Mouse (Mus musculus) hindbrain, embryonic 15.5 days (tissue): ENCODE results near the gene Samd8. TPM values are rescaled to one million over a fixed set of nuclear protein-coding genes. Genes with fewer than 3 reads are reported as not detected.
A peak's percentile ranks its signal among the peaks of the same experiment; 100 is the strongest.

Experiments
- ATAC-seq: fragments of 200-750 bp; cut with Nextera tagmentation; 2 replicates; pipeline ENCODE4 v1.8.0; 2017; ENCODE audit warnings: low read depth, moderate number of reproducible peaks, moderate TSS enrichment; ENCODE audit not compliant: low FRiP score
- H3K27ac ChIP-seq: fragments of 300-500 bp; sonication (generic); replicated peaks from 2 replicates; pipeline ENCODE4 v1.5.1; 2015; ENCODE audit warnings: mild to moderate bottlenecking, inconsistent platforms
- H3K27me3 ChIP-seq: fragments of 300-500 bp; sonication (generic); 2 replicates; pipeline ENCODE4 v1.6.1; 2015; ENCODE audit warnings: control low read depth, inconsistent platforms
- H3K36me3 ChIP-seq: fragments of 300-500 bp; sonication (generic); 2 replicates; pipeline ENCODE4 v1.6.1; 2015; ENCODE audit warnings: control low read depth, inconsistent platforms
- H3K4me1 ChIP-seq: fragments of 300-500 bp; sonication (generic); replicated peaks from 2 replicates; pipeline ENCODE4 v1.6.1; 2015; ENCODE audit warnings: control low read depth, inconsistent platforms
- H3K4me2 ChIP-seq: fragments of 300-500 bp; sonication (generic); 2 replicates; pipeline ENCODE4 v1.6.1; 2015; ENCODE audit warnings: moderate library complexity, mild to moderate bottlenecking, inconsistent platforms
- H3K4me3 ChIP-seq: fragments of 300-500 bp; sonication (generic); 2 replicates; pipeline ENCODE4 v1.5.1; 2015; ENCODE audit warnings: mild to moderate bottlenecking, inconsistent platforms
- H3K9ac ChIP-seq: fragments of 300-500 bp; sonication (generic); 2 replicates; pipeline ENCODE4 v1.6.1; 2015; ENCODE audit warnings: inconsistent platforms
- H3K9me3 ChIP-seq: fragments of 300-500 bp; sonication (generic); 2 replicates; pipeline ENCODE4 v1.6.1; 2016; ENCODE audit warnings: control low read depth, inconsistent platforms
- WGBS: fragments of 180-500 bp; shearing (Covaris S2); methylation state at CpG from one replicate; pipeline ENCODE4 v1.1.7; 2015; 5-methylcytosine and 5-hydroxymethylcytosine counted together
- polyA plus RNA-seq: library from polyadenylated mRNA; unstranded; fragments of >200 nt; fragmentation: Nextera tagmentation; extraction: Ambion mirVana; gene quantifications from 2 replicates; pipeline ENCODE4 v1.2.1, GENCODE M21; 2015

Gene Samd8
- polyA plus RNA-seq, 1 experiment from 2014 or later, result 21.3 TPM

GRCm38 (mm10) chr14:21846827-21847380 is 96.6 kb downstream of the Samd8 start:
- WGBS, result 21% methylated on average over 10 of the region's 10 CpGs

GRCm38 (mm10) chr14:21847381-21848165 is 97.2 kb downstream of the Samd8 start:
- H3K27ac ChIP-seq, result peak overlapping the region; percentile 46; the same call in 1 of the 2 replicates
- peak overlapping the region; percentile 67 for H3K4me3 ChIP-seq
- H3K36me3 ChIP-seq, result peaks cover 37% of the 10 kb centered on the region
- no peaks in the 10 kb centered on the region for H3K27me3 ChIP-seq
- H3K9me3 ChIP-seq, result no peaks in the 10 kb centered on the region
- WGBS, result under 1% methylated on average over 50 of the region's 50 CpGs
- peaks cover 21% of the 10 kb centered on the region for H3K4me1 ChIP-seq
- peak; percentile 52 for ATAC-seq
- peak overlapping the region; percentile 72 for H3K9ac ChIP-seq
- H3K4me2 ChIP-seq, result peak overlapping the region; percentile 88

More at GRCm38 (mm10) chr14:21846827-21847380, 96.6 kb downstream of the Samd8 start:
- Histone ChIP-seq H3K4me1 (peaks cover 21% of the 10 kb centered on the region), H3K27ac (no peak overlapping the region), H3K4me3 (peak overlapping the region; percentile 67), H3K9ac (no peak overlapping the region), H3K9me3 (no peaks in the 10 kb centered on the region), H3K4me2 (peak overlapping the region; percentile 88), H3K27me3 (no peaks in the 10 kb centered on the region), H3K36me3 (peaks cover 43% of the 10 kb centered on the region)
- ATAC-seq, result no peak

Other genes with a start within 250 kb of the Samd8 start
- 0.26 TPM in 1 of 2 replicates, not detected in the other for gene Dupd1, start 36.0 kb upstream of the Samd8 start, polyA plus RNA-seq
- not detected in 2 replicates for gene Dusp13, start 650 bp downstream of the Samd8 start, polyA plus RNA-seq
- gene Vdac2, start 74.7 kb downstream of the Samd8 start, polyA plus RNA-seq, result 282 TPM in 2 replicates
- 59.9 and 63.0 TPM in 2 replicates for gene Comtd1, start 98.4 kb downstream of the Samd8 start, polyA plus RNA-seq
- 11.0 and 13.7 TPM in 2 replicates for gene Zfp503, start 239.1 kb downstream of the Samd8 start, polyA plus RNA-seq